Mouse (Mus musculus): ENCODE measurements at regions not wholly inside any gene's neighbourhood (a gene's known extent, or its start where the extent isn't known, plus 50 kb on each side); places are given as distances from the start of the nearest gene placed in this dataset.

DNA sequence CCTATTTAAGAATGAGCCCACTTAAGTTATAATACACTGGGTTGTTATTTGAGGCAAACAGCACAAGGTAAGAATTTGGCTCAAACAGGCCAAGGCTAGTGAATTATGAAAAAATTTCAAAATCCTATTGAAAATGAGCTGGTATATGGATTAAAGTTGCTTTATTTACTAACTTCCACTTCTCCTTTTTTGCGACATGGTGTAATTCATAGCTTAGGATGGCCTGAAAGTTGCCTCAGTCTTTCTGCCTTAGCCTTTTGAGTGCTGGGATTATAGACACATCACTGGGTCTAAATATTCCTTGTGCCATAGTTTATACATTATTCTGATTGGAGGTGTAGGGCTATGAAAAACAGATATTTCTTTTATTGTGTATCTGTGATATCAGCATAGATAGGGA, 81.9 kb downstream of the Edem1 start:
- no peak for DNase-seq

DNA sequence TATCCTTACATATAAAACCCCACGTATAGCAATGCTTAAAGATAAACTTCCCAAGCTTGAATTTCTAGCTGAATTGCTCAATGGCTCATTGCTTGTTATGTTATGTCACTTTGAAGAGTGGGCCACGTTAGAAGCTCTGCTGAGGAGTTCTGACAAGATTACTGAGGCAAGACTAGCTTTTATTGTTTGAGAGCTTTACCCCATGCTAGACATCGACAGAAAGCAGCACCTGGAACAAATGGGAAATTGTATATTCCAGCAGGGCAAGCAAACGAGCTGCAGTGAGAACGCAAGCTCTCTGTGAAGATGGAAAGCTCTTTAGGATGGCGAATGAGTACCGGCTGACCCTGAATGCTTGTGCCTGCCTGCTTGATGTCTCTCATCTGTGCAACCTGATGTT, 84.1 kb downstream of the Edem1 start:
- no peak for DNase-seq

DNA sequence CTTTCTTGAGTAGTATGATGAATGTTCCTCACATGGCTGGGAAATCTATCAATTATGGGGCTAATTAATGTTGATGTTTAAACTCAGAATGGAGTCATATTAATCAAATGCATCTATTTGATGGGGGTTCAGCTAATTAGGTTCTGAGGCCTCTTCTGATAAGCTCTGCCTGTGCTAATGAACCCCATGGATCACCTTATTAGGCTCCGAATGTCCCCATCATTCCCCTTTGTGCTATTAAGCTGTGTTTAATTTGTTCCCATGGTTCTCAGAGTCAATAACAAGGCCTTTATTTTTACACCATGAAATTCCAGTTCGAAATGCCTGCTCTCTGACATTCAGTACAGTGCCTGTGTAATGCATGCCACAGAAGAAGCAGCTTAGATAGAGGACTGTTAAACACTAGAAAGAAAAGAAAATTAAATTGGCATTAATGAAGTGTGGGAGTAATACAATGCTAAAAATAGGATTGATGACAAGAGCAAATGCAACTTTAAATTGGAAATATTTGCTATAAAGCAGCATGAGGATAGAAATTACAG, 91.0 kb downstream of the Edem1 start:
- DNase-seq, result no peak

DNA sequence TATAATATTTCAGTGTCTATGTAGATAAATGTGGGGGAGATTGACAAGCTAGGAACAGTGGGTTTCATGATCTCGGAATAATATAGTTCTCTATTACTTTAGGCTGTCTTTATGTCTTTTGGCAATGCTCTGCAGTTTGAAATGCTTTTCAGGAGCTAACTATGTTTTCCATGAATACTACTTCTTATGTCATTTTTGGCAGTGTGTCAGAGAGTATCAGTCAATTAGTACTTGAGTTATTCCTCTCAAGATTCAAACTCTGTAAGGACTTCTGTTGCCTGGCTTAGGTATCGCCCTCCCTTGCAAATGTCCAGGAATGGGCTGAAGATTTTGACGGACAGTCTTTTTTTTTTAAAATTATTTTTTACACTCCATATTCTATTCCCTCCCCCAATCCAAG, 92.7 kb downstream of the Edem1 start:
- DNase-seq, result no peak

DNA sequence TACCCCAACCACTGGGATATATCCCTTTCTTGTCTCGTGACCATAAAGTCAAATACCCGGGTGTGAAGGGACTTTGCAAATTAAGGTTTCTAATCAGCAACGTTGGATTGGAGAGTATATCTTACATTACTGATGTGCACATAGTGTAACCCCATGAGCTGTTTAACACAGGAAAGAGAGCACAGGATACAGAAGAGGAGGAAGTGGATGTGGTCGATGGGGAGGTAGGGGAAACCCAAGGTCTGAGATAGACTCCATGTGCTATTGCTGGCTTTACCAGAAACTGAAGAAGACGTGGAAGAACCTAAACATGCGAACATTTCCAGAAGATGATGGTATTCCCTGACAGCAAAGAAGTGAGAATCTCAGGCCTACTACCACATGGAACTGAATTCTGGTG, 94.1 kb downstream of the Edem1 start:
- no peak for DNase-seq

DNA sequence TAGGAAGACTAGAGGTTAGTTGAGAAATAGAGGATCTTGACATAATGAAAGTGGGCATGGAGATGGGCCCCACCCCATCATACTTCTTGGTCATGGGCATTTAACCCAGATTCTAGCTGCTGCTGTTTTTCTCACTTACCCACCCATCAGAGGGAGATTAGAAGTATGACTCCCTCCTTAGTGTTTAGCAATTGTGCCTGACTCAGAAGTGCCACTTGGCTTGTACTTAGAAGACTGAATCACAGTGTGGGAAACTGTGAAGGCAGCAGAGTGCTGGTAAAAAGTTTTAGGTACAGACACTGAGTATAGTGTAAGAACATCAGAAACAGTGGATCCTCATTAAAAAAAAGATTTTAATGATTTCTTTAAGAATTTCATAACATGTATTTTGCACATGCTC, 100.5 kb downstream of the Edem1 start:
- DNase-seq, result no peak

DNA sequence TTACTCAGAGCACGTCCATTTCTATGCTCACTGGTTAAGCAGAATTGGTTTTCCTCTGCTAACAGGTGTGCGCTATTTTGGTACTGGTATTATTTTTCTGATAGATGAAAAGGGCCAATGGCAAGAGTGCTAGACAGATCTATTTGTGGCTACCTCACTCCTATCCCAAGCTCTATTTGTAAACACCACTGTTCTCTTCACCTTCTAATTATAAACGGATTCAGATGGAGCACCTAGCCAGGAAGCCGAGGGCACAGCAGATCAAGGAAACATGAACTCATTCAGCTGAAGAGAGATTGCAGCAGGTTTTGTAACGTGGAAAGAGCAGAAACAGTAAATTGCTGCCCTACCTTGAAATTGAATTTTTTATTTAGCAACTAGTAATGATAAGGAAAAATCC, 110.2 kb downstream of the Edem1 start:
- DNase-seq, result no peak

DNA sequence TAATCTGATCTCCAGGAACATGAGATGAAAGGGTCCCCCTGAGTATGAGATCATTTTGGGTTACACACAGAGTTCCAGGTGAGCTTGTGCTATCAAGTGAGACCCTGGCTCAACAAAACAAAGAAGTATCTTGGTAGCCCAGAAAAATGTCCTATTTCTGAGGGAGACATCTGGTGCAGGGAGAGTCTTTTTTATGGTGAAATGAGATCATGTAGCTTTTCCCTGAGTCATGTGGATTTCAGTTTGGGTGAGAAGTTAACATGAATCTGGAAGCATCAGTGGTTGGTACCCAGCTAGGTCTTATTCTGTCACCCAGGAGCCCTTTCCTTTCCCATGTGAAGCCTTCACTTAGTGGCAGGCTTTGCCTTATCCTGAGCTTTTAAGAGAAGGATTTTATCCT, 113.8 kb downstream of the Edem1 start:
- no peak for DNase-seq

DNA sequence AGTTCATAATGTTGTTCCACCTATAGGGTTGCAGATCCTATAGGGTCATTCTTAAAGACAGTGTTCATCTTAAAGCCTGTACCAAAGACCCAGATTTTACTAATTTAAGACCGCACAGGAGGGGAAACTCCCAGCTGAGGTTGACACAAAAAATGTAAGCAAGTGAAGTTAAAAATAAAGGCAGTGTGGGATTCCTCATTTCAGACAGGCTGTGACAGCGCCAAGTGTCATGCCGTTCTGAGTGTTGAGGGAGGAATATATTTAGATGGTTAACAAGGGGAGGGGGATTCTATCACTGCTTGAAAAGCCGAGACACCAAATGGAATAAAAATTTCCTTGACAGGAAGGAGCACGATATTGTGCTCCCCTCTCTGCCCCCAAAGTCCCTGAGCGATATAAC, 123.9 kb downstream of the Edem1 start:
- DNase-seq, result no peak

DNA sequence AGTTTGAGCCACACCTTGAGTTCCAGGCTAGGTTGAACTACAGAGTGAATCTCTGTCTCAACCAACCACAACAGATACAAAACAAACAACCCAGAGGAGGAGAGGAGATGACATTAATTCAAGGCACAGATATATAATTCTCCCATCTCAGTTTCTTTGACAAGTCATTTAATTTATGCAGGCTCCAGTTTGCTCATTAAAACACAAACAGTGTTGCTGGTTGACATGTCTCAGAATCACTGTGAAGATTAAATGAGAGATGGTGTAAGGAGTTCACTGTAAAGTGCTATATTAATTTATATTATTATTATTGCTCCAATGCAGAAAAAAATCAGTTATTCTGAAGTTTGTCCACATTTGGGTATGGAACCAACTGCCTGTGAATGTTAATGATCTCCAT, 134.4 kb downstream of the Edem1 start:
- DNase-seq, result no peak

DNA sequence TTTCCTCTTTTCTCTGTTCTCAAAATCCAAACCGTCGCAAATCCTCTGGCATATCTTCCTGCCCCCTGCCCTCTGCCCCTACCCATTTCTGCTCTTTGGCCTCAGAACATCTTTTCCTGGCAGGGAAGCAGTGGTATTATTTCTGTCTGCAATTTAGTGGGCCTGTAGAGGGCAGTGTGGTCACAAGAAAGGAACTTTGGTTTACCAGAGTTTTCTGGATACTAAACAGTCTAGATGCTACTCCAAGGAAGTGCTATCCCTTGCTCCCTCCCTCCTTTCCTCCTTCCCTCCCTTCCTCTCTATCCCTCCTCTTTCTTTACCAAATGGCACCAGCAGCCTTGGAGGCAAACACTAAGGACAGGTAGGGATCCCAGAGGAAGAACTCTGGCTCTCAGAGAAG, 134.9 kb downstream of the Edem1 start:
- DNase-seq, result peak; percentile 56

DNA sequence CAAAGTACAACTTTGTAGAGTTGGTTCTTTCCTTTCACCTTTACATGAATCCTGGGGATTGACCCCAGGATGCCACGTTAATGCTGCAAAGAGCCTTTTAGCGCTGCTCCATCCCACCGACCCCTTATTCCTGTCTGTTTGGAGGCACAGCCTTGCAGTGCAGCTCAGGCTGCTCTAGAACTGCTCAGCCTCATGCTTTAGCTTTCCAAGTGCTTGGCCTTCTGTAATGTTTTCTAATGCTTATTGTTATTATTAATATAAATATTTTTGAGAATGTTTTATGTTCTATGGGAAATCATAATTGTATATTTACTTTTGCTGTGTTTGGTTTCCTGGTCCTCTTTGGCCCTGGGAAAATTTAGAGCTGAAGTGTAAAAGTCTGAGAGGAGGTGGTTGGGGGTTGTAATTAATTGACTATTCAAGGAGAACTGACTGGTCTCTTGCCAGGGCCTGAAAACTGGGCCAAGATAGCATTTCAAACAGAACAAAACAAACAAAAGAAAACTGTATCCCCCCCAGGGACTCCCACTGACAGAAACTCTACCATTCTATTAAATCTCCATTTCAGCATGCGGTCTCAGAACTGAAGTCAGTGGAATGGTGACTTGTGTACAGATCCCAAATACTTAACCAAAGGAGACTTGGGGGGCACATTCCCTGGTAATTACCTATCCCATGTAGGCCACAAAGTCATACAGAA, 141.2 kb downstream of the Edem1 start:
- DNase-seq, result peak; percentile 7

DNA sequence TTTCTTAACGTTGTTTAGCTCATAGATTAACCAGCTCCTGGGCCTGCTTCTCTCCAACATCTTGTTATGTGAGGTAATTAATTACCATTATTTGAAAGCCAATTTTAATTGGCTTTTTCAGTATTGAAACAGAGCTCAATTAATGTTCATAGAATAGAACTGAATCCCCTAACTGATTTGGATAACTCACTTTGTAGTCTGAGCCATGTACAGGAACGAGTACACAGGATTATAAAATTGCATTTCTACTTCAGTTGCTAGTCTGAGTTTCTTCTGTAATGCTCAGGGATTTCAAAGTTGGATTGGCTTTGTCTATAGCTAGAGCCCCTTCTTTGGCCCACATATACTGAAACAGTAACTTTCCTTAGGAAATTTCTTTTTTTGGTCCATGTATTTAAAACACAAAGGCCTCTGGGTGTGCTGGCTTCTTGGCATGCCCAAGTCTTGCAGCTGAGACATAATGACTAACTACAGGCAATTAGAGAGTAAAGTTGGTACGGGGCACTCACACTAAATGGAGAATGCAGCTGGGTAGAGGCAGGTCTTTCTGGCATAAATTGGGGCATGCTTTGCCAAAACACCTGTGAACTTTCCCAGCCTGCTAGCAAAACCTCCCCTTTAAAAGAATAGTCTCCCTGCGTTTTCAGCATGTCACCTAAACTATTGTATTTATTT, 143.1 kb downstream of the Edem1 start:
- DNase-seq, result no peak

DNA sequence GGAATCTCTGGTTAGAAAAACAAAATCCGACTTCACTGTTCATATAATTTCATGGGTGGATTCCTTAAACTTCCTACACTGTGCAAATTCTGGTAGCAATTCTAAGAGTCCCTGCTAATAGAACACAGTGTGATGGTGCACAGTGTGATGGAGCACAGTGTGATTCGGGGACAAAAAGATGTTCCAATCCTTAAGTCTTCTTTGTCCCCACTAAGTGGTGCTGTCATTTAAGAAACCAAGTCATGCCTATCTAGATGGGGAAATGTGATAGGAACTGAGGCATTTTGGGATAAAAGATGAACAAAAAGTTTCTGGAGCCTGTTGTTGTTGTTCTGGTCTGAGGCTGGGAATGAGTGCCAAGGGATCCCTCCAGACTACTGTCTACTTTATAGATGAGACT, 145.3 kb downstream of the Edem1 start:
- no peak for DNase-seq

DNA sequence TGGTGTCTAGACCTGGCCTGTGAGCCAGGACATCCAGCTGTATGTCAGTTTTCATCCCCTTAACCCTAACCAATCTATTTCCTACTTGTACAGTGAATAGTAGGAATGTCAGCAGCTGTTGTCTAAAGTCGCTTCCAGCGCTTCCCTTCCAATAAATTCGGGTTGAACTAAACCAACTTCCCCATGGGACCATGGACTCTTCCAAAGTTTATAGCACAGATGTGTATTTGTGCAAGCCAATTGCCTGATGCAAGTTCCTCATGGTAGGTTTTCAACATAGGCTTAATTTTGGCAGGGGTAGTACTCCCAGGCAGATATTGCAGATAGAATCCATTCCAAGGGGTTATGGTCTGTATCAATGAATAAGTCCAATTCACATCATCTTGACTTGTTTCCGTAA, 161.1 kb downstream of the Edem1 start:
- no peak for DNase-seq

DNA sequence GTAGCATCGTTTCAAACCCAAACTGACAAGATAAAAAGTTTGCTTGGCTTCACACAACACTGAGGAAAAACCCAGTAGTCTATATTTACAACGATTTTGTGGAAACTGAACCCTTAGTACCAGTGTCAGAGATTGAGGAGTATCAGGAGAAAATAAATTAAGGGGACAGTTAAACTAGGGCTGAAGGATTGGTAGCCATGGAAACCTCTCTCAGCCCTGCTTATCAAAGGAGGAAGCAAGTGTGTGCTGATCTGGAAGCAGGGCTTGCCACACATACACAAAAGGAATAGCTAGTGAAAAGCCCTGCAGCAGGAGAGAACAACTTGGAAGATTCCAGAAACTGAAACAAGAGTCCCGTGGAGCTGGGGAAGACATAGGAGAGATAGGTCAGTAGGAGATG, 165.3 kb downstream of the Edem1 start:
- DNase-seq, result no peak

DNA sequence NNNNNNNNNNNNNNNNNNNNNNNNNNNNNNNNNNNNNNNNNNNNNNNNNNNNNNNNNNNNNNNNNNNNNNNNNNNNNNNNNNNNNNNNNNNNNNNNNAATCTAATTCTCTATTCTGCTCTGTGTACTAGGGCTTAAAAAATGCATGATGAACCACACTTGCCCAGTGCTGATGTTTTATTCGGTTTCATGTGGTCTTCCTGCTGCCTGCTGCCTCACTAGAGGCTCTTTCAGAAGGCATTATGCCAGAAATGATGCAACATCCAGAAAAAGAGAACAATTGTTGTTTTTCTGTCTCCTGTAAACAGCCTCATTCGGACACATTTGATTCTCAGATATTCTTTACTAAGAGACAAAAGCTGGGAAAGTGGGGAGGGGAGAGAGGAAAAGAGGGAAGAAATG, 176.0 kb downstream of the Edem1 start:
- DNase-seq, result no peak

DNA sequence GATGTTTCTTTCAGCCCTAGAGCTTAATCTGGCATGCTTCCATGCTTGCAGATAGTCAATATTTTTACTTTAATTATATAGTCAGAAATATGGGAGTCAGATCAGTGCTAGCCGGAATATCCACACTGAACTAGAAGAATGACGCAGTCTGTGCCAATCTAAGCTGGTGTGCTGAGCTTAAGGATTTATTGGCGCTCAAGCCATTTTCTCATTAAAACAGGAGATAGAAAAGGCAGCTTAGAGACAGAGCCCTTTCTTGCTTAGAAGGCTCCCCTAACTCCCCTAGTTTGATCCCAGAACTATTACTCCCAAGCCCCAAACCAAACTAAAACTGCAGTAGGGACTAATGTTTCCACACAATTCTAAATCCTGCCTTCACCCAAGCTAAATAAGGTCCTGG, 180.9 kb downstream of the Edem1 start:
- no peak for DNase-seq

DNA sequence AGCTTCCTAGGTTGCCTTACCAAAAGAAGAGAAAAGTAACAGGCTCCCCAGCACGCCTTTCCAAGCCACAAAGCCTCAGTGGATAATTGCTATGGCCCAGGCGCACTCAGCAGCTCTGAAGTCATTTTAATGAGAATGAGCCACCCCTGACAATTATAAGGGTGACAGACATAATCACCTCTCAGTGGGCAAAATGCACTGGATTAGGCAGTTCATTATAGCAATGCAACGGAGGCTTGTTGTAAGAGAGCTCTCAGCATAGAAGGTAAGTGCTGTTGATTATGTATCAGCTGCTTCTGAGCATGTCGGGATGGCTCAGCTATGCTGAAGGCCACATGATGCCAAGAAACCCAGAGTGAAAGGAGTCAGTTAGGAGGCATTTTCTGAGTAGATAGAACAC, 181.4 kb downstream of the Edem1 start:
- DNase-seq, result no peak

DNA sequence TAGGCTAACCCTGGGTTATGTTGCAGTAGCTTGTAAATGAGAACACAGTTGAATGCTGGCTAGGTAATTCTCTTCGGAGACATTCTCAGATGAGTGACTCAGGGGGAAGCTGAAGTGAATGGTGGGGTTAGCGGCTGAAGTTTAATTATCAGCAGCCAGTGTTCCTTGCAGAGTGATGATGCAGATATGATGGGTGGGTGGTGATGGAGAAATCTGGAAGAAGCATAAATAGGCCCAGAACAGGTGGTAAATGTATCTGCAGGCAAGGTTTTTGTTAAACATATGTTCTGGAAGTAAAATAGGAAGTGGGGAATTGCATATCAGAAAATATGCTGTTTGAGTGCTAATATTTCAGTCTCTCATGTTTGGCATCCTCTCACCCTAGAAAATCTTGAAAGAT, 191.3 kb downstream of the Edem1 start:
- DNase-seq, result no peak
